Mouse (Mus musculus) midbrain, embryonic 11.5 days (tissue): ENCODE data around the gene Matn4. TPM values are rescaled to one million over a fixed set of nuclear protein-coding genes. Genes with fewer than 3 reads are reported as not detected.

Source experiments
- ATAC-seq: fragments of 200-750 bp; cut with Nextera tagmentation; 2 replicates; pipeline ENCODE4 v1.8.0; 2017; ENCODE audit warnings: moderate TSS enrichment, moderate library complexity; ENCODE audit not compliant: low FRiP score
- DNase-seq: peaks from one replicate; pipeline ENCODE4 v3.0.0; 2015; ENCODE audit warnings: low spot score; ENCODE audit errors: missing footprints
- H3K27ac ChIP-seq: fragments of 300-500 bp; sonication (generic); 2 replicates; pipeline ENCODE4 v1.5.1; 2014; ENCODE audit warnings: low read depth, low read length
- H3K27me3 ChIP-seq: fragments of 300-500 bp; sonication (generic); 2 replicates; pipeline ENCODE4 v1.6.1; 2014; ENCODE audit warnings: mild to moderate bottlenecking, low read length, moderate library complexity, mixed read lengths; ENCODE audit not compliant: control insufficient read depth, insufficient read depth
- H3K36me3 ChIP-seq: fragments of 300-500 bp; sonication (generic); 2 replicates; pipeline ENCODE4 v1.6.1; 2014; ENCODE audit warnings: mild to moderate bottlenecking, low read length, moderate library complexity, mixed read lengths; ENCODE audit not compliant: control insufficient read depth, insufficient read depth
- H3K4me1 ChIP-seq: fragments of 300-500 bp; sonication (generic); 2 replicates; pipeline ENCODE4 v1.6.1; 2014; ENCODE audit warnings: low read length; ENCODE audit not compliant: control insufficient read depth, insufficient read depth
- H3K4me2 ChIP-seq: fragments of 300-500 bp; sonication (generic); 2 replicates; pipeline ENCODE4 v1.6.1; 2014; ENCODE audit warnings: mild to moderate bottlenecking, moderate library complexity
- H3K4me3 ChIP-seq: fragments of 300-500 bp; sonication (generic); 2 replicates; pipeline ENCODE4 v1.5.1; 2014; ENCODE audit warnings: low read depth, low read length
- H3K9ac ChIP-seq: fragments of 300-500 bp; sonication (generic); 2 replicates; pipeline ENCODE4 v1.6.1; 2014; ENCODE audit warnings: low read length
- H3K9me3 ChIP-seq: fragments of 300-500 bp; sonication (generic); 2 replicates; pipeline ENCODE4 v1.6.1; 2016; ENCODE audit warnings: low read length; ENCODE audit not compliant: control insufficient read depth
- WGBS: fragments of 180-500 bp; shearing (Covaris S2); extraction: QIAGEN DNeasy Blood & Tissue Kit; methylation state at CpG from one replicate; pipeline ENCODE4 v1.1.7; 2014; 5-methylcytosine and 5-hydroxymethylcytosine counted together
- polyA plus RNA-seq: library from polyadenylated mRNA; unstranded; fragments of >200 nt; fragmentation: Nextera tagmentation; extraction: Ambion mirVana; gene quantifications from 2 replicates; pipeline ENCODE4 v1.2.1, GENCODE M21; 2014

The Matn4 gene
- polyA plus RNA-seq, 1 experiment from 2014 or later, result 0.10 TPM

DNA sequence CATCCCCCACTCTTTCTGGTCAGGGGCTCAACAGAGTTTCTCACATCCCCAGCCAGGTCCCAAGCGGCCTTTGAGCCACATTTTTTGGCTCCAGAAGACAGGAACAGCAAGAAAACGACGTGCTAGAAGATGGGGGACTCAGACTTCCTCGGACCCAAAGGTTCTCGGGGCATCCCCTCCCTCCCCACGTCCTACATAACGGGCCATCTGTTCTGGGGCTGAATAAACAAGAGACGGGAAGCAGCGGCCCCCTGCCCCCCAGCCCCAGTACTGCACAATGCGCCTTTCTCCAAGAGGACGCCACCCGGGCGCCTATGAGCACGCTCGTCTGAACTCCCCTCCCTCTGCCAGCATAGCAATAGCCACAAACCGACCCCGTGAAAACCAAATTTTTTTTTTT is 15.9 kb downstream of the Matn4 start, which contains the start of gene Slpi:
Slpi (minus strand) TSS at position 76 of the 400 bp plus-strand sequence.
- H3K4me3 ChIP-seq, result peak within 1 kb of the TSS; percentile 38
- peaks cover 11% of the 10 kb centered on the region for H3K4me1 ChIP-seq
- H3K36me3 ChIP-seq, result no peaks in the 10 kb centered on the region
- H3K9ac ChIP-seq, result peak within 1 kb of the TSS; percentile 54
- H3K4me2 ChIP-seq, result peak within 1 kb of the TSS; percentile 64
- no peaks in the 10 kb centered on the region for H3K9me3 ChIP-seq
- peak; percentile 75 for ATAC-seq
- WGBS, result 1% methylated on average over 17 of the region's 17 CpGs
- DNase-seq, result peak; percentile 87
- H3K27me3 ChIP-seq, result peaks cover 31% of the 10 kb centered on the region
- no peak within 1 kb of the TSS for H3K27ac ChIP-seq

- no peaks in the 10 kb centered on the region for H3K36me3 ChIP-seq
- 13% methylated on average over 8 of the region's 8 CpGs for WGBS
- H3K4me1 ChIP-seq, result peaks cover 11% of the 10 kb centered on the region
- ATAC-seq (no peak), DNase-seq (peak; percentile 90)
- no peaks in the 10 kb centered on the region for H3K9me3 ChIP-seq
- no peak overlapping the region for H3K27ac ChIP-seq
- peaks cover 31% of the 10 kb centered on the region for H3K27me3 ChIP-seq
- no peak overlapping the region for H3K4me2 ChIP-seq
- H3K4me3 ChIP-seq, result no peak overlapping the region
- no peak overlapping the region for H3K9ac ChIP-seq
Observed at GRCm38 (mm10) chr2:164386953-164387352, 18.0 kb downstream of the Matn4 start.

DNA sequence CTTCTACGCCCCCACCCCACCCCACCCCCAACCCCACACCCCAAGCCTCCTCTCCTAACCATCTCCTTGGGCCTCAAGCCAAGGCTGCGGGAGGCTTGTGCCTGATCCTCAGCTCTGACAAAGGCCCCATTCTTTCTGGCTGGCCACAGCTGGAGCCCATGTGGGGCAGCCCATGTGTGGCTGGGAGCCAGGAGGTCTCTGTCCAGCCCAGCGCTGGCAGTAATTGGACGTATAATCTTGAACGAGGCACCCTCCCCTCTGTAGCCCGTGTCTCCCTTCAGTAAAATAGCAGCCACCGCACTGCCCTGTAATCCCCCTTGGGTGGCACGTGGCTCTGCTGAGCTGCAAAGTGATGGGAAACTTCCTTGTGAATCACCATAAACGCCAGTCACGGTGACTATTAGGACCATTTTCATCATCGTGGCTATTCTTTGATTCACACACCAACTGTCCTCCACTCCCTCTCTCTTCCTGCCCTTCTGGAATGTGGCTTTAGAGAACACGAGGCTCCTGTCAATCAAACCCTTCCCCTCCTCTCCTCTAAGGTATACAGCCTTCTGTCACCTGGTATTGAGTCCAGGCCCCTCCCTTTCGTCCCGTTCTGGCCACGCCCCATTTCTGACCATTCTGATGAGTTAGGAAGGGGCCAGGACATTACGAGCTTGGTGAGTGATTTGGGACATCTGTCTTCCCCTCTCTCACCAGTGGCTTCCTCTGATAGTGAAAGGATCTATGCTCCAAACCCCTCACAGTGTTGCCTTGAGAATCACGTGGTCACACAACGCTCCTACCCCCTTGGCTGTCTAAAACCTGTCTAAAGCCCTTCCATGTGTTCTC is 18.8 kb downstream of the Matn4 start:
- Histone ChIP-seq H3K4me3 (no peak overlapping the region), H3K27me3 (peaks cover 31% of the 10 kb centered on the region), H3K4me1 (peaks cover 11% of the 10 kb centered on the region), H3K9ac (no peak overlapping the region), H3K9me3 (no peaks in the 10 kb centered on the region), H3K27ac (no peak overlapping the region), H3K4me2 (peak overlapping the region; percentile 23; the same call in 1 of the 2 replicates), H3K36me3 (no peaks in the 10 kb centered on the region)
- ATAC-seq (peak; percentile 72), DNase-seq (peak; percentile 91)
- WGBS, result 10% methylated on average over 18 of the region's 18 CpGs

- Histone ChIP-seq H3K27me3 (peaks cover 21% of the 10 kb centered on the region), H3K9me3 (no peaks in the 10 kb centered on the region), H3K4me3 (no peak overlapping the region), H3K27ac (no peak overlapping the region), H3K4me2 (no peak overlapping the region), H3K9ac (no peak overlapping the region), H3K4me1 (peaks cover 9% of the 10 kb centered on the region), H3K36me3 (no peaks in the 10 kb centered on the region)
- DNase-seq, result no peak
- ATAC-seq, result no peak
- 85% methylated on average over 11 of the region's 11 CpGs for WGBS
Observed at GRCm38 (mm10) chr2:164383656-164384399, 21.1 kb downstream of the Matn4 start.

DNA sequence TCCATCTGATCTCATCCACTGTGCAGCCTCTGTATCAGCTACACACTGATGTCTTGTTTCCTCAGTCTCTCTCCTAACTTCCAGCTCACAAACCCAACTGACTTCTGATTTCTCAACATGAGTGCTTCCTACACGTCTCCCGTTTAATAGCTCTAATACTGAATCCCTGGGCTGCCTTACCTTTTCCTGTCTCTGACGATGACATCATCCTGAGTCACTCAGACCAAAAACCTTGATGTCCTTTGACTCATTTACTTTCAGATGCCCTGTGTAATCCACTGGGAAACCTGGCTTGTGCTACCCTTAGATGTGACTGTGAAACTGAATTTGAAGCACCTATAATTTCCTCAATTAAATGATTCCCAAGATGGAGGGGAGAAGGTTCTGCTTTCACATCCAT is 22.0 kb downstream of the Matn4 start:
- Histone ChIP-seq H3K36me3 (no peaks in the 10 kb centered on the region), H3K4me1 (peaks cover 6% of the 10 kb centered on the region), H3K4me3 (no peak overlapping the region), H3K4me2 (no peak overlapping the region), H3K9ac (no peak overlapping the region), H3K27me3 (peaks cover 13% of the 10 kb centered on the region; the same call in 1 of the 2 replicates), H3K9me3 (no peaks in the 10 kb centered on the region), H3K27ac (no peak overlapping the region)
- no peak for ATAC-seq
- no peak for DNase-seq
- WGBS, result 85% methylated on average over 3 of the region's 3 CpGs

- no peak overlapping the region for H3K4me3 ChIP-seq
- DNase-seq (no peak), ATAC-seq (no peak)
- no peaks in the 10 kb centered on the region for H3K9me3 ChIP-seq
- no peak overlapping the region for H3K9ac ChIP-seq
- H3K36me3 ChIP-seq, result no peaks in the 10 kb centered on the region
- H3K4me2 ChIP-seq, result no peak overlapping the region
- H3K27ac ChIP-seq, result no peak overlapping the region
- H3K4me1 ChIP-seq, result peaks cover 6% of the 10 kb centered on the region
- WGBS, result 75% methylated on average over 8 of the region's 8 CpGs
- peaks cover 4% of the 10 kb centered on the region; the same call in 1 of the 2 replicates for H3K27me3 ChIP-seq
Observed at GRCm38 (mm10) chr2:164381726-164382125, 23.2 kb downstream of the Matn4 start.

GRCm38 (mm10) chr2:164377478-164378426 is 27.2 kb downstream of the Matn4 start:
- peak; percentile 37 for DNase-seq
- no peak for ATAC-seq
- no peak overlapping the region for H3K4me3 ChIP-seq

DNA sequence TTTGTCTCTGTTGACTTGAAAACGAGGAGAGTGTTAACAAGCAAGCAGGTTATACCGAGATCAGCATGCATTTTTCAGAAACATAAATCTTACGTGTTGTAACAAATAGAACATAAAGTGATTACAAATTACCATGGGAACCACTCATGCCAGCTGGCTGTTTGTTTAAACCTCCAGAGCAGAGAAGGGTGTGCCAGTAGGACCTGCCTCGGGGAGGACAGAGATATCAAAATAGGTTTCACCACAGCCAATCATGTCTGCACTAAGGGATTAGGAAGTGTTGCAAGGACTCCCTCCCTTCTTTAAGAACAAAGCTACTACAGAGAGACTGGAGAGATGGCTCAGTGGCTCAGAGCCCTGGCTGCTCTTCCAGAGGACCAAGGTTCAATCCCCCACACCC is 31.8 kb downstream of the Matn4 start:
- no peak overlapping the region for H3K27ac ChIP-seq
- ATAC-seq (no peak), DNase-seq (no peak)
- no peaks in the 10 kb centered on the region for H3K9me3 ChIP-seq
- H3K4me1 ChIP-seq, result no peaks in the 10 kb centered on the region
- WGBS, result 71% methylated on average over 4 of the region's 4 CpGs
- H3K9ac ChIP-seq, result no peak overlapping the region
- H3K27me3 ChIP-seq, result no peaks in the 10 kb centered on the region
- H3K4me2 ChIP-seq, result no peak overlapping the region
- no peaks in the 10 kb centered on the region for H3K36me3 ChIP-seq
- no peak overlapping the region for H3K4me3 ChIP-seq

More at GRCm38 (mm10) chr2:164377478-164378426, 27.2 kb downstream of the Matn4 start:
- Histone ChIP-seq H3K36me3 (no peaks in the 10 kb centered on the region), H3K4me1 (no peaks in the 10 kb centered on the region), H3K27ac (no peak overlapping the region), H3K9me3 (no peaks in the 10 kb centered on the region), H3K4me2 (no peak overlapping the region), H3K27me3 (no peaks in the 10 kb centered on the region), H3K9ac (no peak overlapping the region)
- WGBS, result 87% methylated on average over 15 of the region's 15 CpGs
